Mouse (Mus musculus): ENCODE measurements around the gene Car11.

Gene Car11

DNA sequence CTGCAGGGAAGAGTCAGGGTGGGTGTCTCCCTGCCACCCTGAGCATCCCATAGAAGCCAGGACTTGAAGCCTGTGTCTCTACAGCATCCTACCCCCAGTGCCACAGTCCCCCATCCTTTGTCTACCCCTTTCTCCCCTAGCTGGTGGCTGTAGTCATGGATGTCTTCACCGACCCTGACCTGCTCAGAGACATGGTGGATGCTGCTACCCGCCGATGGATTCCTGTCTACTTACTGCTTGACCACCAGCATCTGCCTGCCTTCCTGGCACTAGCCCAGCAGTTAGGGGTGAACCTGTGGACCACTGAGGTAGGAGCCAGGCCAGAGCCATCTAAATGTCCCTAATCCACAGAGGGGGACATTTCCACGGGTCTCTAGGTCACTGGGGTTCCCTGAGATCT lies 23.7 kb downstream of the Car11 start:
- no peak for DNase-seq (ENCODE audit: low spot score)

DNA sequence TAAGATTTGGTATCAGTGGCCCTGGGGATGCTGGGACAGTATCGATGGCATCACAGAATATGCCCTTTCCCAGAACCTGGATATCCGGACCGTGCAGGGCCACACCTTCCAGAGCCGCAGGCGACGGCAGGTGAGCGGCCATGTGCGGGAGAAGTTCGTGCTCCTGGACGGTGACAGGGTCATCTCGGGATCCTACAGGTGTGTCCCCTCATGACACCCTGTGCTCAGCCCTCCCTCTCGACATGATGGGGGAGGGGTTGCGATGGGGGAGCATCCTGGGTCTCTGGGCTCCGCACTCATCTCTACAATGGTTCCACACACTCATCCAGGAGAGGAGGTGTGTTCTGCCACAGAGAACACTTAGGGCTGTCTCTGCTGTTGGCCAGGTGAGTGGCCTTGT lies 24.1 kb downstream of the Car11 start:
- no peak for DNase-seq (ENCODE audit: low spot score)

GRCm38 (mm10) chr7:45725151-45725550 lies 25.5 kb downstream of the Car11 start:
- no peak for DNase-seq (ENCODE audit: low spot score)

GRCm38 (mm10) chr7:45725713-45726112 lies 26.1 kb downstream of the Car11 start, which contains the start of gene Spaca4:
Gene Spaca4 (minus strand): TSS chr7:45725813.
- DNase-seq (ENCODE audit: low spot score) = no peak

DNA sequence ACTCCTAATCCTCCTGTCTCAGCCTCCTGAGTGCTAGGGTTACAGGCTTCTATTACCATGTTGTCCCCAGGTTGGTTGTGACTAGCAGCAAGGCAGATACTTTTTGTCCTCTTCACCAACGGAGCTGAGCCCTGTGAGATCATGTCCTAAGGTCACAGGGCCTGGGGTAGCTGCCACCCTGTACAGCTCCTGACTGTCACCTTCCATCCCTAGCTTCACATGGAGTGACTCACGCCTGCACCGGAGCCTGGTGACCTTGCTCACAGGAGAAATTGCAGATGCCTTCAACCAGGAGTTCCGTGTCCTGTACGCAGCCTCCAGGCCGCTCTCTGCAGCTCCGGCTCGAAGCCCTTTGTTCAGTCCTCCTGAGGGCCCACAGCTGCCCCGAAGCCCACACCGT lies 26.8 kb downstream of the Car11 start:
- DNase-seq (ENCODE audit: low spot score) = no peak

DNA sequence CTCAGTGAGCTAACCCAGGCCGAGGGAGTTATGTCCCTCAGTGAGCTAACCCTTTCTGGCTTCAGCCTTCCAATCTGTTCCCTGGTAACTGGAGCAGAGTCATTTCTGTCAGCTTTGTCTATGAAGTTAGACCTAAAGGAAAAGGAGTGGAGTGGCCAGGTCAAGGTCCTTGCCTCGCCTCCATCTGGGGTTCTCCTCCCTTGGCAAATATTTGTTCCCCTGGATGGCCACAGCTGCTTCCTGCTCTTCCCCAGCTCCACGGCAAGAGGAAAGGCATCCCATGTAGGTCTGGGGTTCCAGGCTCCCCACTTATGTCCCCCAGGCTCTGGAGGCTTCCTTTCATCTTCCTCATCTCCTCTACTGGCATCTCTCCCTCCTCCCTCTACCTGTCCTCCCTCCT lies 28.0 kb downstream of the Car11 start:
- DNase-seq (ENCODE audit: low spot score) = no peak

- peak; percentile 60 for DNase-seq (ENCODE audit: low spot score)
Observed at GRCm38 (mm10) chr7:45730727-45731431, 31.2 kb downstream of the Car11 start.

DNA sequence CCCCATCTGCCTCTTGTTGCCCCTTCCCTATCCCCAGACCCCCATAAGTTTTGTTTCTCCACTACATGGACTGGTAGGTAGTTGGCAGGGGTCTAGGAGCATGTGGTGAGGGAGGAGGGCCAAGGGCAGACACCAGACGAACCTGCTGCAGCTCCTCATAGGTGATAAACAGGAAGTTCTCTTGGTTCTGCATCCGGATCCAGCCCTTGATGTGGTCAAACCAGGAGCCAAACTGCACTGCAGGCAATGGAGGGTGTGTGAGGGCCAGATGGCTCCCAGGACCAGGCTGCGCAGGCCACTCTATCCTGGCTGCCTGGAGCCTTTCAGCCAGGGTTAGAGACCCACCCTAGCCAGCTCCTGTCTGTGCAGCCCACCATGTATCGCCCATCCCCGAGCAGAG lies 33.8 kb downstream of the Car11 start:
- DNase-seq (ENCODE audit: low spot score) = no peak

DNA sequence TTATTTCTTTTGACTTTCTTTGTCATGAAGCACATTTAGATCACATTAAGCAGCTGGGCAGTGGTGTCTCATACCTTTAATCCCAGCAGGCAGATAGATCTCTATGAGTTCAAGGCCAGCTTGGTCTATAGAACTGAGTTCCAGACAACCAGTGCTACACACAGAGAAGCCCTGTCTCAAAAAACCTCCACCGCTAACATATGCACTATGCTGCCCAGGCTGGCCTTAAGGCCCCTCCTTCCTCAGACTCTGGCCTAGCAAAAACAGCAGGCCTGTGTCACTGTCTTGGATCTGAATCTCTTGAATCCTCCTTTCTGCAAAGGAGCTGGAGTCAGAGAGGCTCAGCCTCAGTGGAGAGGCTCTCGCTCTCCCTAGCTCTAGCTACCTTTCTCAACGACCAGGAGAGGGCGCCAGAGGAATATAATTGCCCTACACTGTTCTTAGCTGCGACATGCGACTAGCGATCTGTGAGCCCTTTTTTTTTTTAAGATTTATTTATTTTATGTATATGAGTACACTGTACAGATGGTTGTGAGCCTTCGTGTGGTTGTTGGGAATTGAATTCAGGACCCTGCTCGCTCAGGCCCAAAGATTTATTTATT lies 39.6 kb downstream of the Car11 start:
- peak; percentile 65 for DNase-seq (ENCODE audit: low spot score)

DNA sequence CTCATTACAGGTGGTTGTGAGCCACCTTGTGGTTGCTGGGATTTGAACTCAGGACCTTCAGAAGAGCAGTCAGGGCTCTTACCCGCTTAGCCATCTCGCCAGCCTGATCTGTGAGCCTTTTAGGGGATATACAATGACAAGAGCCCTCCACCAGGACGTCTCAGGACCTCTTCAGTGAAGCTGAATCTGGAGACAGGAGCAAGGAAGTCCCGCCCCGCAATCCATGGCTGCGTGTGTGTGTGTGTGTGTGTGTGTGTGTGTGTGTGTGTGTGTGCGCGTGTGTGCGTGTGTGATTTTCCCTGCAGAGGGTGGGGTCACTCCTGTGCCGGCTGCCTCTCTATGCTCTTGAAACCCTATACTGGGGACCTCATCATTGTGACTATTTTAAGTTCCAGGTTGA lies 40.2 kb downstream of the Car11 start:
- DNase-seq (ENCODE audit: low spot score) = no peak

DNA sequence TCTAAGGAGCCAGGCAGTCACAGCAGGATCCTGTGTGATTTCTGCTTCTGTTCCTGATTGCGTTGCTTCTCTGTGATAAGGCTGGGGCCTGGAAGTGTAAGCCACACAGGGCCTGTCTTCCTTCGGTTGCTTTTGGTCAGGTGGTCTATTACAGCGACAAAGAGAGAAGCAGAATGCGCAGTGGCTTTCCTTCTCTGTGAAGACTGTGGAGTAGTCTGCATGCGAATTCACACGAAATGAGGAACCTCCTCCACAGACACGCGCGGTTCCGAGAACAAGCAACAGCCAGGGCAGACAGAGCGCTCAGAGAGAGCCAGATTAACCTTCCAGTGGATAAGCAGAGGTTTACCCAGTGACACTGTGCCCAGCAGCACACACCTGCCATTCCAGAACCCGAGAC lies 41.7 kb downstream of the Car11 start:
- DNase-seq (ENCODE audit: low spot score) = no peak

GRCm38 (mm10) chr7:45741777-45742176 lies 42.1 kb downstream of the Car11 start:
- no peak for DNase-seq (ENCODE audit: low spot score)

GRCm38 (mm10) chr7:45742338-45742737 lies 42.7 kb downstream of the Car11 start:
- no peak for DNase-seq (ENCODE audit: low spot score)

GRCm38 (mm10) chr7:45744387-45744786 lies 44.7 kb downstream of the Car11 start:
- no peak for DNase-seq (ENCODE audit: low spot score)

- no peak for DNase-seq (ENCODE audit: low spot score)
Observed at GRCm38 (mm10) chr7:45746518-45746917, 46.9 kb downstream of the Car11 start.

- DNase-seq (ENCODE audit: low spot score) = no peak
Observed at GRCm38 (mm10) chr7:45747450-45747849, 47.8 kb downstream of the Car11 start.

GRCm38 (mm10) chr7:45748110-45748509 lies 48.5 kb downstream of the Car11 start:
- no peak for DNase-seq (ENCODE audit: low spot score)

DNA sequence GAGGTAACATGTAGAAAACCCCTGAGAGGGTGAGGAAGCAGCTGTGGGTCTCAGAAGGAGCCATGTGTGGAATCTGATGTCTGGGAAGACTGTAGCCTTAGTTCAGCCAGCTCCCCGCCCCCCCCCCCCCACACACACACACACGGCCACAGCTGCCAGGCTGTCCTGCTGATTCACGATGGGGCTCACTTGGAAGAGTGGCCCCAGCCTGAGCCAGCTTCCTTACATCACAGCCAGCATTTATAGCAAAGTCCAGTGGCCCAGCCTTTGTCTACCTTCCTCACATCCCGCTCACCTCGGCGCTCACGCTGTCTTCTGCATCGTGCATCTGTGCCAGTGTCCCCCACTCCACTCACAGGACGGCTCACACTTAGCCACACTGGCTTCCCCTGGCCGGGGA lies 49.8 kb downstream of the Car11 start:
- no peak for DNase-seq (ENCODE audit: low spot score)

GRCm38 (mm10) chr7:45750162-45750561 lies 50.5 kb downstream of the Car11 start:
- DNase-seq (ENCODE audit: low spot score) = no peak

Data from ovary, postnatal 36 days (tissue).